Mouse (Mus musculus): ENCODE measurements around the gene Mmd2. TPM values are rescaled to one million over a fixed set of nuclear protein-coding genes. Genes with fewer than 3 reads are reported as not detected.
A peak's percentile ranks its signal among the peaks of the same experiment; 100 is the strongest.

Gene Mmd2
- total RNA-seq, 2 experiments from 2014 or later = 2.1 TPM; not detected in 1

- no peak for DNase-seq
Measured at GRCm38 (mm10) chr5:142605288-142605687, 3.3 kb downstream of the Mmd2 start.

DNA sequence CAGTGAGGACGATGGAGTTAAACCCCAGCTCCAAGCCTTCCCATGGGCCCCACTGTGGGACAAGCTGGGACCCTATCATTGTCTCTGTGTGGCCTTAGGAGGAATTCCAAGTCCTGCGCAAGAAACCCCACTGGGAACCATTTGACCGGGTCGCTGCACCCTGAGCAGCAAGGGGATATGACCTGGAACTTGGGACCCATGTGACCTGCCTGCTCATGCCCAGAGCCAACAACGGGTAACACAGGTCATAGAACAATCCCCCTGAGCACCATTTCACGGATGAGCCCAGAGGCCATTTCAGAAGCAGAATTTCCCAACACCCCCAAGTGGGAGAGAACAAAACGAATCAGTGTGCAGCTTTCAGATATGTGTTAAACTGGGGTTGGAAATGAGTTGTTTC lies 4.2 kb downstream of the Mmd2 start:
- no peak for DNase-seq

GRCm38 (mm10) chr5:142597648-142598390 lies 10.8 kb downstream of the Mmd2 start:
- DNase-seq = no peak

DNA sequence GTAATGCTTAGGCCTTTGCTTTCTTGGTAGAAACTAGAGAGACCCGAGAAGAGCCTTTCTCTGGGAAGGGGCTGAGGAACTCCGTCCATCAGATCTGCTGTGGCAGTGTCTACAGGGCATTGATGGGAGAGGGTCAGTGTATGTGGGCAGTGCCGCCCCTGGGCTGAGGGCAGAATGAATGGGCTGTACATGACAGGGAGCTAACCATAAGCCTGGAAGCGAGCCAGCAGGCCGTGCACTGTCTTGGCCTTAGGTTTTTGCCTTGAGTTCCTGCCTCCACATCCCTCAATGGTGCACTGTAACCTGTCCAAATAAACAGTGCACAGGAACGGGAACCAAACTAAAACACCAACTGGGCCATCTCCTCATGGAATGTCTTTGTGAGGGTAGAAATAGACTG lies 11.9 kb downstream of the Mmd2 start:
- no peak for DNase-seq

DNA sequence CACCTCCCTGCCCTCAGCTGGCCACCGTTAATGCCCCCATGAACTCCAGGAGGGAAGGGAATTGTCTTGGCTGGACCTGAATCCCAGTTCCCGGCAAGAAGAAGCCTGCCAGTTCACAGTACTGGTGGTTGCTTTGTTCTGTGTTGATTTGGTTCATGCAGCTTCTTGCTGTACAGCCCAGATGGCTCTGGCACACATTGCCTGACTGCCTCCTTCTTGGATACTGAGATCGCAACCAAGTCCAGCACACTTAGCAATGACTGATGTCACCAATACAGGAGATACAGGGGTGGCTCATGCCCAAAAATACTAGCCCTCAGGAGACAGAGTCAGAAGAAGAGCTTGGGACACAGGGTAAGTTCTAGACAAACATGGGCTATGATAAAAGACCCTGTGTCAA lies 12.9 kb downstream of the Mmd2 start:
- DNase-seq = no peak

GRCm38 (mm10) chr5:142590953-142591616 lies 17.5 kb downstream of the Mmd2 start:
- no peak for DNase-seq

DNA sequence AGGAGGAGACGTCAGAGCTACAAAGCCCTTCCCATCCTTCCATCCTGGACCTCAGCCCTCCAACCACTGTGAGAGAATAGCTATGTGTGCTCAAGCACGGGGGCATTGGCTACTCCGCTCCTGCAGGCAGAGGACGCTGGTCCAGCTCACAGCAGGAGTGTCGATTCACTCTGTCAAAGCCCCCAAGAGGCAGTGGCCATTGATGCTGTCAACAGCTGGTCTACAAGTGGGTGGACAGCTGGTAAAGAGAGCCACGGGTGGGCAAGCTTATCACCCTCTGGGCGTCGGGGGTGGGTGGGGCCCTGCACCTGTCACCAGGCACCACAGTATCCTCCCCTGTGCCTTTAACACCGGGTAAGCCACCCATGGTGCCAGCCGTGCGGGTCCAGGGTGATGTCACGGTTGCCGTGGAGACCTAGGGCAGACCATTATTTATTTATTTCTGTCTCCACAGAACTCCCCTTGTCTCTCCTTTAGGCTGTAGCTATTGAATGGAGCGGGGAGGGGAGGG lies 24.9 kb downstream of the Mmd2 start:
- DNase-seq = no peak

- DNase-seq = peak in 1 of 2 experiments; percentile 25
Measured at GRCm38 (mm10) chr5:142581517-142581916, 27.1 kb downstream of the Mmd2 start.

DNA sequence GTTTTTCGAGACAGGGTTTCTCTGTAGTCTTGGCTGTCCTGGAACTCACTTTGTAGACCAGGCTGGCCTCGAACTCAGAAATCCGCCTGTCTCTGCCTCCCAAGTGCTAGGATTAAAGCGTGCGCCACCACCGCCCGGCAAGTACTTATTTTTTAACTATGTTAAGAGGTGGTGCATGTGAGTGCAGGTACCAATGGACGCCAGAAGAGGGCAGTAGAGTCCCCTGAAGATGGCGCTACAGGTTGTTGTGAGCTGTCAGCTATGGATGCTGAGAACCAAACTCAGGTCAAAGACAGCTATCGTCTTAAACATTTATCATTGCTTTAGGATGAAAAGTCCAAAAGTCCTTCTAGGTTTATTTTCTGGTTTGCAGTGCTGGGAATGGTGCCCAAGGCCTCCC lies 30.4 kb downstream of the Mmd2 start:
- DNase-seq = no peak

DNA sequence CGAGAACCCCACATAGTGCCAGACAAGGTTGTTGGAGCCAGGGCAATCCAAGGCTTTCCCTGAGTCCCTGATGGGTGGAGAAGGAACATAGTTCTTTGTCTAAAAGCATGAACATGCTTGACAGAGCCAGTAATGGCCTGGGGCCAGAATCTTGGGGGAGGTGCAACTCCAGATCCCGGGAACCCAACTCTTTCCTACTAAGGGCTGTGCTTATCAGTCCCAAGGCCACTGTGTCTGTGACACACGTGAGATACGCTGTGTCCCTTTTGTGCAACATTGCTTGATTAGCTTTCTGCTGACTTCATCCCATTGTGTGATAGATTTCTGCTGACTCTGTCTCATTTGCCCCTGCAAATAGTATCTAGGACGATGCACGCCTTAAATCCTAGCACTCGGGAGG lies 31.8 kb downstream of the Mmd2 start:
- DNase-seq = no peak

- DNase-seq = no peak
Measured at GRCm38 (mm10) chr5:142574323-142575057, 34.1 kb downstream of the Mmd2 start.

GRCm38 (mm10) chr5:142564606-142565005 lies 44.0 kb downstream of the Mmd2 start:
- DNase-seq = no peak

DNA sequence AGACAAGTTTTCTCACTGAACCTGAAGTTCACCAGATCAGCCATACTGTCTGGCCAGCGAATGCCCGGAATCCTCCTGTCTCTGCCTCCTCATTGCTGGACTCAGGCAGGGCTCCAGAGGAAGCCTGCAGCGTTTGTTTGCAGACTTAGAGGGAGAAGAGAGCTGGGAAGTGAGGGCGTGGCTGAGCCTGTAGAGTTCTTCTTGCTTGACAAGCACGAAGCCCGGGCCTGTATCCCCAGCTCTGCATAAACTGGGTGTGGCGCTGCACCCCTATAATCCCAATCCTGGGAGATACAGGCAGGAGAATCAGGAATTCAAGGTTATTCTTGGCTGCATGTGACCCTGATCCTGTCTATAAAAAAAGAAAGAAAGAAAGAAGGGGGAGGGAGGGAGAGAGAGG lies 48.3 kb downstream of the Mmd2 start:
- DNase-seq = no peak

DNA sequence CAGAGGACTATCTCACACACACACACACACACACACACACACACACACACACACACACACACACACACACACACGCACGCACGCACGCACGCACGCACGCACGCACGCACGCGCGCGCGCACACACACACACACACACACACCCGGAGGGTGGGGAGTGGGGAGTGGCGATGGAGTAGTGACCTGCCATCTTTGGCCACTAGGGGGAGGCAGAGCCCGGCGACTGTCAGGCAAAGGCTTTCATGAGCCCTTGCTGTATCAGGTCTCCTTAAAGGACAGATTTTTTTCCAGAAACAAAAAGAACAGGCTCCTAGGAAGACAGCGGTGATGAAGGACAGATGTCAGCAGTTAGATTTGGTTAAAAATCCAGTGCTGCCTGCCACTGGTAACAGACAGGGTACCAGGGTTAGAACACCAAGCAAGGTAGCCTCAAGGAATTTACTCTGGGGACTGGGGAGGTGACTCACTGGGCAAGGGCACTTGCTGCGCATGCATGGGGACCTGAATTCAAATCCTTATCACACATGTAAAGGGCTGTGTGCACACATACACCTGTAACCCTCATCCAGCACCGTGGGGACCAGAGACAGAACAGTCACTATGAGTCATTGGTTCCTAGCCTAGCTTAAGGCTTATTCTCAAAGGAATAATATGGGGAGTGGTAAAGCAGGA lies 51.1 kb downstream of the Mmd2 start:
- DNase-seq = peak; percentile 51 to 84

- peak in 1 of 2 experiments; percentile 10 for DNase-seq
Measured at GRCm38 (mm10) chr5:142556721-142557120, 51.9 kb downstream of the Mmd2 start.

GRCm38 (mm10) chr5:142555866-142556265 lies 52.7 kb downstream of the Mmd2 start:
- no peak for DNase-seq

DNA sequence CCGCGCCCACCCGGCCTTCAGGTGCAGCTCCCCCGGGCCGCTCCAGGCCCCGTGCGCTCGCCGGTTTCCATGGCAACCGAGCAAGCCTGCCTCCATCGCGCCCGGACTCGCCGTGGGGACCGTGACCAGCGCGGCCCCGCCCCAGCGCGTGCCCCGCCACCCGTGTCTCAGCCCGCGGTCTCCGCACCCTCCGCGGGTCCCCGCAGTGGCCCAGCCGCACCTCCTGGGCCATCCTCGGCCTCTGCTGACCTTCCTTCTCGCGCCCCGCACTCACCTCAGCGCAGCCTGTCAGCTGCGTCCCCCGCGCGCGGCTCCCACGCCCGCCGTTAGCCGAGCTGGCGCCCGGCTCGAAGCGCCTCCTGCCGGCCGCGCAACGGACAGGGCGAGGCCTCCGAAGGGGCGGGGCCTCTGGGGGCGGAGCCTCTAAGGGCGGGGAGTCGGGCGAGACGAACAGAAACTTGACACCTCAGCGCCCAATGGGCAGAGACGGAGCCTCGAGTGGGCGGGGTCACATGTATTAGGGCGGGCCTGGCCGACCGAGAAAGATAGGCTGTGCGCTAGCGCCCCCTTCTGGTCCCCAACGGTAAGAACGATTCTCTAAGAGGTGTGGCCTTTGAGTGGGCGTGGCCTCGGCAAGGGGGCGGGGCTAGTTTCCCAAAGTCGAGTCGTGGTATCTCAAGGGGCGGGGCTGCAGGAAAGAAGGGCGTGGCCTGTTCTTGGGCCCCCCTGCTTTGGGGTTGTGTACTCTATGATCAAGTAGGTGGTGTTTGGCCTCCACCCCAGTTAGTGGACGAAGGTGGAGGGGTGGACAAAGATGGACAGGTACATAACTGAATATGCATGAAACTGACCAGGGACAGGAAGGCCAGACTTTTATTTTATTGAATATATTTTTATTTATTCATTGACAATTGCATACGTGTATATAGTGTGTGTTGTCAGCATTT lies 57.6 kb downstream of the Mmd2 start, which contains the start of gene Radil:
Gene Radil (minus strand): TSS at position 393 of the 947 bp plus-strand sequence.
- peak; percentile 95 for DNase-seq

GRCm38 (mm10) chr5:142549961-142550705 lies 58.5 kb downstream of the Mmd2 start:
- peak; percentile 63 to 65 for DNase-seq

DNA sequence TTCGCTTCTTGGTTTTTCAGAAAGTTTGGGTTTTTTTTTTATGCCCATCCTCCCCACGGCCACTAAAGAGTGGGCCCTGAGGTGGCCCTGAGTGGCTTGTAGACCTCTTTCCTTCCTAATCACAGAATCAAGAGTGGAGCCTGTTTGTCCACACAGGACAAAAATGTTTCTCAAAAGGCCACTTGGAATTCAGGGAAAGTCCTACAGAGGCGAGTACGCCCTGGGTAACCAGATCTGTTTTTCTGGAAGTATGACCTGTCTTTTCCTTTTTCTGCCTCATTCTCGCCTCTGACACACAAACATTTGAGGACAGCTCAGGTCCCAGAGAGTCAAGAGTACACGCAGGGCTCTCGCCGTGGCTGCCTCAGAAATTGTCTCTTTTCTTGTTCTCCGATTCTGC lies 59.2 kb downstream of the Mmd2 start:
- peak; percentile 17 to 33 for DNase-seq

DNA sequence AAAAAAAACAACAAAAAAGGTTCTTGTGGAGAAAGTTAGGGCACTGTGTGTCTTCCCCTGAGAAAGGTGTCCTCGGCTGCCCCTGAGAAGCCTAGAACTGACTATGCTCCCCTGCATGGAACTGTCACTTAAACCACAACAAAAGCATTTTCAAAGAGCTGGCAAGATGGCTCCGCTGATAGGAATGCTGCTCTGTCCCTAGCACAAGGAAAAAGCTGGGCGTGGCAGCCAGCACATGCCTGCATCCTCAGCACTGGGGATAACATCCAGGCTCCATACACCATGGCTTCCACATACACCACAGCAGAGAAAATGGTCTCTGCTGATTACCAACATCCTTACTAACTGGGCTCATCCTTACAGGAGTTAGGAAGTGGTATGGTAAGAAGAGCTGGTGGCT lies 61.5 kb downstream of the Mmd2 start:
- no peak for DNase-seq

Measured in heart, adult 18-20 months (tissue).